Mouse (Mus musculus) lung, adult 2 months (tissue): ENCODE measurements around the gene Olfr1359. TPM values are rescaled to one million over a fixed set of nuclear protein-coding genes. Genes with fewer than 3 reads are reported as not detected.
A peak's percentile ranks its signal among the peaks of the same experiment; 100 is the strongest.
"Not testable (repeated sequence)": the region's sequence is repeated elsewhere in the genome, so short reads cannot be mapped to it uniquely, and the experiment has no call there.

Experiments
- DNase-seq: peaks from one replicate; pipeline ENCODE4 v3.0.0; 2022
- H3K4me1 ChIP-seq: fragments of 200-500 bp; 2 replicates; pipeline ENCODE4 v1.6.1; 2011; ENCODE audit warnings: low read length; ENCODE audit not compliant: control insufficient read depth, insufficient read depth
- H3K4me3 ChIP-seq: fragments of 200-500 bp; replicated peaks from 2 replicates; pipeline ENCODE3; 2011; ENCODE audit warnings: low read depth, mild to moderate bottlenecking, control low read depth, low read length; ENCODE audit errors: extremely low read depth
- CTCF ChIP-seq: fragments of 200-500 bp; IDR thresholded peaks from 2 replicates; pipeline ENCODE4 v1.5.1; 2011; ENCODE audit warnings: mild to moderate bottlenecking, low read length, control low read depth; ENCODE audit not compliant: insufficient read depth
- POLR2A ChIP-seq: fragments of 200-500 bp; IDR thresholded peaks from 2 replicates; pipeline ENCODE4 v1.6.1; 2011; ENCODE audit warnings: low read depth, mild to moderate bottlenecking, control low read depth, low read length, borderline replicate concordance; ENCODE audit errors: extremely low read depth
- WGBS: fragments of 180-500 bp; shearing (Covaris S2); methylation state at CpG from one replicate; pipeline ENCODE4 v1.1.7; 2018; 5-methylcytosine and 5-hydroxymethylcytosine counted together
- polyA plus RNA-seq: library from polyadenylated mRNA; depleted of rRNA; stranded (reverse); fragments of >200 nt; gene quantifications from 2 replicates; pipeline ENCODE4 v1.2.3, GENCODE M21; 2012

Olfr1359 gene
- polyA plus RNA-seq, 1 experiment = not detected

- under 1% methylated on average over 34 of the region's 50 CpGs for WGBS
- peak; percentile 80; the same call in 1 of the 2 replicates for TF ChIP-seq POLR2A
- peak within 1 kb of the TSS; percentile 67 for H3K4me3 ChIP-seq
Observed at GRCm38 (mm10) chr13:21715864-21716539, 18.1 kb downstream of the Olfr1359 start, which contains the start of the genes Hist1h2bl and Hist1h2ai. Hist1h2bl (minus strand) TSS chr13:21716143. Hist1h2ai (plus strand) TSS chr13:21716422.

DNA sequence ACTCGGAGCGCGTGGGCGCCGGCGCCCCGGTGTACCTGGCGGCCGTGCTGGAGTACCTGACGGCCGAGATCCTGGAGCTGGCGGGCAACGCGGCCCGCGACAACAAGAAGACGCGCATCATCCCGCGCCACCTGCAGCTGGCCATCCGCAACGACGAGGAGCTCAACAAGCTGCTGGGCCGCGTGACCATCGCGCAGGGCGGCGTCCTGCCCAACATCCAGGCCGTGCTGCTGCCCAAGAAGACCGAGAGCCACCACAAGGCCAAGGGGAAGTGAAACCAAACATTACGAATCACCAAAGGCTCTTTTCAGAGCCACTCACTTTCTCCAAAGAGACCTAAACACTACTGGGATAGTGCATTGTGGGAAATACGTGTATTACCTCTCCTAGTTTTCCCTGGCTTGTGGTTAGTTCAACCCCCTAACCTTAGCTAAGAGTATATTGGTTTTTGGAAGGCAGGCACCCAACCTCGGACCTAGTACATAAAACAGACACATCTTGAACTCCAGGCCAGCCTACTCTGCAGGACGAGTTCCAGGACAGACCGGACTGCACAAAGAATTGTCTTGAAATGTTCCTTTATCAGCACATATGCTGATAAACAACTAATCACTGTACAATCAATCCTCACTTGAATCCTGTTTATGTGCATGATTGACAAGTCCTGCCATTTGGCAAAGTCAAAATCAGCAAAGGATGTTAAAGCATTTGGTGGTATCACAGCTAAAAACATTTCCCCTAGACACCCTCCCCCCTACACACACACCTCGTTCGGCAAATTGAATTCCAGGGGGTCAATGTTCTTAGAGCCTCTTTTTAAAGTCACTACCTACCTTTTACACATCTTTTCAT, 18.9 kb downstream of the Olfr1359 start:
- DNase-seq = peak; percentile 19
- Histone ChIP-seq H3K4me1 (peaks cover 15% of the 10 kb centered on the region), H3K4me3 (peak overlapping the region; percentile 56)
- under 1% methylated on average over 15 of the region's 38 CpGs for WGBS

More at GRCm38 (mm10) chr13:21715864-21716539, 18.1 kb downstream of the Olfr1359 start, which contains the start of the genes Hist1h2bl and Hist1h2ai:
- H3K4me1 ChIP-seq = peaks cover 18% of the 10 kb centered on the region
- DNase-seq = peak; percentile 62

DNA sequence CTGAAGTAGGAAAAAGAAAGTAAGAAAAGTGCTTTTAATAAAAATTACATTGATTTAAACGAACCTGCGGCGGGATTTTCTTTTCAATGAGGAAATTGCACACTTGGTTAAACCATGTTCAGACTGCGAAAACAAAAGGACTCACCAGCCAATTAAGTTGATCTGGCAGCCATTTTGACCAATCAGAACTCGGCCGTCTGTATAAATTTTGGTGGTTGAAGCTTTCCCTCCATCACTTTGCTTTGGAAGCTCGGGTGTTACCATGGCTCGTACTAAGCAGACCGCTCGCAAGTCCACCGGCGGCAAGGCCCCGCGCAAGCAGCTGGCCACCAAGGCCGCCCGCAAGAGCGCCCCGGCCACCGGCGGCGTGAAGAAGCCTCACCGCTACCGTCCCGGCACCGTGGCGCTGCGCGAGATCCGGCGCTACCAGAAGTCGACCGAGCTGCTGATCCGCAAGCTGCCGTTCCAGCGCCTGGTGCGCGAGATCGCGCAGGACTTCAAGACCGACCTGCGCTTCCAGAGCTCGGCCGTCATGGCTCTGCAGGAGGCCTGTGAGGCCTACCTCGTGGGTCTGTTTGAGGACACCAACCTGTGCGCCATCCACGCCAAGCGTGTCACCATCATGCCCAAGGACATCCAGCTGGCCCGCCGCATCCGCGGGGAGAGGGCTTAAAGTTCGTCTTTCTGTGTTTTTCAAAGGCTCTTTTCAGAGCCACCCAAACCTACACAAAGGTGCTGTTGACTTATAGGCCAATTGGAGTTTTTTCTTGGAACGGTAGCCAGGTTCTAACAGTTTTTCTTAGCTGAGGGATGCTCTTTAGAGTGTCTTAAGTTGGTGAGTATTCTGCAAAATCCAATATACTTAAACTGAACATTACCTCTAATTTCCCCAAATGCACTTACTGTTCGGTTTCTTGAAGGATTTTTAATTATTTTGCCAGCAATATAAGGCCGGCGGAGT, 19.8 kb downstream of the Olfr1359 start, which contains the start of gene Hist1h3h:
TSS of gene Hist1h3h (plus strand) at position 263 of the 961 bp plus-strand sequence.
- peak; percentile 55 for DNase-seq
- Histone ChIP-seq H3K4me1 (peaks cover 20% of the 10 kb centered on the region), H3K4me3 (peak within 1 kb of the TSS; percentile 56)
- WGBS = 4% methylated on average over 32 of the region's 56 CpGs

- TF ChIP-seq POLR2A (no peak), CTCF (no peak)
- Histone ChIP-seq H3K4me3 (no peak overlapping the region), H3K4me1 (peaks cover 20% of the 10 kb centered on the region)
- WGBS = 77% methylated on average over 4 of the region's 4 CpGs
- DNase-seq = no peak
Observed at GRCm38 (mm10) chr13:21718381-21719080, 20.6 kb downstream of the Olfr1359 start.

DNA sequence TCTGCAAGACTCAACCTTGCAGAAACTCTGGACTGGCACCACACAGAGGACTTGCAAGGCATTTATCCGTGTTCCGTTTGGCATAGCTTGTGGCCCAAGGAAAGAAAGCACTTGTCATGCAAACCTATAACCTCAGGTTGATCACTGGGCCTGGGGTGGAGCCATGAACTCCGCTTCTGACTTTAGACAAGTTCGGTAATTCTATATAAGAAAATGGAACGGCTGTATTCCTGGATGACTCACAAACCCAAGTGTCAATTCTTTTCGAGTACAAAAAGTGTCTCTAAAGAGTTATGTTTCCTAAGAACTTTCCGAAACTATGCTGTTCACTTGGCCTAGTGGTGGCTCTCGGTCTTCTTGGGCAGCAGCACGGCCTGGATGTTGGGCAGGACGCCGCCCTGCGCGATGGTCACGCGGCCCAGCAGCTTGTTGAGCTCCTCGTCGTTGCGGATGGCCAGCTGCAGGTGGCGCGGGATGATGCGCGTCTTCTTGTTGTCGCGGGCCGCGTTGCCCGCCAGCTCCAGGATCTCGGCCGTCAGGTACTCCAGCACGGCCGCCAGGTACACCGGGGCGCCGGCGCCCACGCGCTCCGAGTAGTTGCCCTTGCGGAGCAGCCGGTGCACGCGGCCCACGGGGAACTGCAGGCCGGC, 23.3 kb downstream of the Olfr1359 start:
- 2% methylated on average over 24 of the region's 44 CpGs for WGBS
- Histone ChIP-seq H3K4me3 (peak overlapping the region; percentile 61), H3K4me1 (peaks cover 11% of the 10 kb centered on the region)
- DNase-seq = not testable (repeated sequence)

DNA sequence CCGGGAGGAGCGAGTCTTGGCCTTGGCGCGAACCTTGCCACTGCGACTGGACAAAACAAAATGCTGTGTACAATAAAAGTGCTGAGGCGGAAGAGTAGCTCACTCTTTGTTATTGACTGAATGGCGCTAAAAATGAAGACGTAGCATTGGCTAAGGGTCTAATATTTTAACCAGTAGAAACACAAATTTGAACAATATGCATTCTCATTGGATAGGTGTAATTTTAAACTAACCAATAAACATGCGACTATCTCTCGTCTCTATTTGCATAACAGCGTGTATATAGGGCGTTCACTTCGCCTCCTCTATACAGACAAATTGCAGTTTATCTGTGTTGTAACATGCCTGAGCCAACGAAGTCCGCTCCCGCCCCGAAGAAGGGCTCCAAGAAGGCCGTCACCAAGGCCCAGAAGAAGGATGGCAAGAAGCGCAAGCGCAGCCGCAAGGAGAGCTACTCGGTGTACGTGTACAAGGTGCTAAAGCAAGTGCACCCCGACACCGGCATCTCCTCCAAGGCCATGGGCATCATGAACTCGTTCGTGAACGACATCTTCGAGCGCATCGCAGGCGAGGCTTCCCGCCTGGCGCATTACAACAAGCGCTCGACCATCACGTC, 24.0 kb downstream of the Olfr1359 start, which contains the start of gene Hist1h2bm:
TSS of gene Hist1h2bm (plus strand) at position 288 of the 616 bp plus-strand sequence.
- WGBS = under 1% methylated on average over 37 of the region's 37 CpGs
- DNase-seq = peak; percentile 41
- peak; percentile 55; the same call in 1 of the 2 replicates for TF ChIP-seq POLR2A
- not testable (repeated sequence) for H3K4me1 ChIP-seq
- peak within 1 kb of the TSS; percentile 61 for H3K4me3 ChIP-seq

GRCm38 (mm10) chr13:21722373-21722925, 24.5 kb downstream of the Olfr1359 start:
- H3K4me1 ChIP-seq = peaks cover 7% of the 10 kb centered on the region
- WGBS = 5% methylated on average over 11 of the region's 11 CpGs
- no peak overlapping the region for H3K4me3 ChIP-seq
- no peak for DNase-seq
- no peak for TF ChIP-seq POLR2A
- TF ChIP-seq CTCF = no peak
